Mouse (Mus musculus) lung, postnatal 0 days (tissue): ENCODE data around the gene Tarbp1. TPM values are rescaled to one million over a fixed set of nuclear protein-coding genes. Genes with fewer than 3 reads are reported as not detected.
"Not testable (repeated sequence)": the region's sequence is repeated elsewhere in the genome, so short reads cannot be mapped to it uniquely, and the experiment has no call there.

Experiments used
- ATAC-seq: fragments of 200-750 bp; cut with Nextera tagmentation; 2 replicates; pipeline ENCODE4 v1.8.0; 2017; ENCODE audit warnings: moderate library complexity
- DNase-seq: peaks from one replicate; pipeline ENCODE4 v3.0.0-alpha.2; 2016; ENCODE audit warnings: low spot score
- H3K27ac ChIP-seq: fragments of 300-500 bp; sonication (generic); 2 replicates; pipeline ENCODE4 v1.5.1; 2014; ENCODE audit warnings: antibody characterized with exemption, mild to moderate bottlenecking, low read length, mixed read lengths
- H3K27me3 ChIP-seq: fragments of 300-500 bp; sonication (generic); replicated peaks from 2 replicates; pipeline ENCODE4 v1.6.1; 2014; ENCODE audit warnings: low read length, mixed read lengths; ENCODE audit not compliant: insufficient read depth
- H3K36me3 ChIP-seq: fragments of 300-500 bp; sonication (generic); 2 replicates; pipeline ENCODE4 v1.6.1; 2014; ENCODE audit warnings: low read length, mixed read lengths; ENCODE audit not compliant: insufficient read depth
- H3K4me1 ChIP-seq: fragments of 300-500 bp; sonication (generic); 2 replicates; pipeline ENCODE4 v1.6.1; 2014; ENCODE audit warnings: antibody characterized with exemption, low read depth, low read length, mixed read lengths; ENCODE audit not compliant: insufficient read depth
- H3K4me2 ChIP-seq: fragments of 300-500 bp; sonication (generic); replicated peaks from 2 replicates; pipeline ENCODE4 v1.6.1; 2014; ENCODE audit warnings: low read depth, mild to moderate bottlenecking, low read length, moderate library complexity, mixed read lengths
- H3K4me3 ChIP-seq: fragments of 300-500 bp; sonication (generic); 2 replicates; pipeline ENCODE4 v1.5.1; 2014; ENCODE audit warnings: low read depth, low read length
- H3K9ac ChIP-seq: fragments of 300-500 bp; sonication (generic); replicated peaks from 2 replicates; pipeline ENCODE4 v1.6.1; 2014; ENCODE audit warnings: low read depth, mild to moderate bottlenecking
- H3K9me3 ChIP-seq: fragments of 300-500 bp; sonication (generic); 2 replicates; pipeline ENCODE4 v1.6.1; 2016; ENCODE audit warnings: low read length, mixed read lengths
- CTCF ChIP-seq: IDR thresholded peaks from 2 replicates; pipeline ENCODE4 v1.5.1; 2016; ENCODE audit warnings: antibody characterized with exemption, mild to moderate bottlenecking
- EP300 ChIP-seq: IDR thresholded peaks from 2 replicates; pipeline ENCODE4 v1.6.1; 2016; ENCODE audit warnings: antibody characterized with exemption, mild to moderate bottlenecking, control low read depth
- WGBS: fragments of 180-500 bp; shearing (Covaris S2); extraction: QIAGEN DNeasy Blood & Tissue Kit; methylation state at CpG from one replicate; pipeline ENCODE4 v1.1.7; 2014; 5-methylcytosine and 5-hydroxymethylcytosine counted together
- polyA plus RNA-seq: library from polyadenylated mRNA; unstranded; fragments of >200 nt; fragmentation: Nextera tagmentation; extraction: Ambion mirVana; gene quantifications from 2 replicates; pipeline ENCODE4 v1.2.1, GENCODE M21; 2015

The Tarbp1 gene
- polyA plus RNA-seq, 1 experiment from 2014 or later, result 1.2 TPM

- ATAC-seq, result no peak
- Histone ChIP-seq H3K27me3 (no peaks in the 10 kb centered on the region), H3K27ac (no peak overlapping the region), H3K4me3 (no peak overlapping the region), H3K36me3 (peaks cover 14% of the 10 kb centered on the region; the same call in 1 of the 2 replicates), H3K4me1 (peaks cover 6% of the 10 kb centered on the region; the same call in 1 of the 2 replicates), H3K4me2 (no peak overlapping the region), H3K9ac (no peak overlapping the region), H3K9me3 (no peaks in the 10 kb centered on the region)
- no peak for DNase-seq
- no peak for TF ChIP-seq CTCF
- TF ChIP-seq EP300, result no peak
- 76% methylated on average over 4 of the region's 4 CpGs for WGBS
These were observed 50.7 kb downstream of the Tarbp1 start for GRCm38 (mm10) chr8:126424163-126424562.

- Histone ChIP-seq H3K4me2 (peak overlapping the region; percentile 76), H3K27me3 (no peaks in the 10 kb centered on the region), H3K4me1 (peaks cover 6% of the 10 kb centered on the region; the same call in 1 of the 2 replicates), H3K36me3 (peaks cover 14% of the 10 kb centered on the region; the same call in 1 of the 2 replicates), H3K4me3 (peak overlapping the region; percentile 67), H3K27ac (peak overlapping the region; percentile 65), H3K9me3 (no peaks in the 10 kb centered on the region), H3K9ac (peak overlapping the region; percentile 63)
- TF ChIP-seq CTCF (no peak), EP300 (no peak)
- 4% methylated on average over 9 of the region's 9 CpGs for WGBS
- DNase-seq, result peak; percentile 62
- peak; percentile 46 for ATAC-seq
These were observed 52.0 kb downstream of the Tarbp1 start for GRCm38 (mm10) chr8:126422920-126423300.

GRCm38 (mm10) chr8:126422174-126422919, 52.5 kb downstream of the Tarbp1 start, which contains the start of gene Coa6:
Gene Coa6 (plus strand): TSS chr8:126422515.
- DNase-seq (peak; percentile 98), ATAC-seq (peak; percentile 99)
- H3K4me1 ChIP-seq, result peaks cover 6% of the 10 kb centered on the region; the same call in 1 of the 2 replicates
- H3K4me3 ChIP-seq, result peak within 1 kb of the TSS; percentile 67
- H3K9me3 ChIP-seq, result no peaks in the 10 kb centered on the region
- H3K36me3 ChIP-seq, result peaks cover 14% of the 10 kb centered on the region; the same call in 1 of the 2 replicates
- peak within 1 kb of the TSS; percentile 63 for H3K9ac ChIP-seq
- H3K27me3 ChIP-seq, result no peaks in the 10 kb centered on the region
- WGBS, result under 1% methylated on average over 60 of the region's 61 CpGs
- H3K4me2 ChIP-seq, result peak within 1 kb of the TSS; percentile 76
- TF ChIP-seq EP300, result no peak; the same call in 1 of the 2 replicates
- TF ChIP-seq CTCF, result no peak
- peak within 1 kb of the TSS; percentile 65 for H3K27ac ChIP-seq

- ATAC-seq, result no peak
These were observed 54.0 kb downstream of the Tarbp1 start for GRCm38 (mm10) chr8:126420834-126421233.

GRCm38 (mm10) chr8:126405030-126405429, 69.8 kb downstream of the Tarbp1 start:
- WGBS, result 65% methylated on average over 4 of the region's 4 CpGs
- Histone ChIP-seq H3K9ac (no peak overlapping the region), H3K4me3 (no peak overlapping the region), H3K27me3 (no peaks in the 10 kb centered on the region), H3K9me3 (no peaks in the 10 kb centered on the region), H3K36me3 (no peaks in the 10 kb centered on the region), H3K4me2 (no peak overlapping the region), H3K4me1 (no peaks in the 10 kb centered on the region), H3K27ac (no peak overlapping the region)
- no peak for DNase-seq
- TF ChIP-seq EP300 (no peak), CTCF (no peak)
- no peak for ATAC-seq

More at GRCm38 (mm10) chr8:126420834-126421233, 54.0 kb downstream of the Tarbp1 start:
- Histone ChIP-seq H3K27ac (no peak overlapping the region), H3K36me3 (peaks cover 2% of the 10 kb centered on the region; the same call in 1 of the 2 replicates), H3K9me3 (no peaks in the 10 kb centered on the region), H3K4me3 (no peak overlapping the region), H3K9ac (no peak overlapping the region), H3K4me1 (peaks cover 6% of the 10 kb centered on the region; the same call in 1 of the 2 replicates), H3K4me2 (no peak overlapping the region), H3K27me3 (no peaks in the 10 kb centered on the region)
- WGBS, result 75% methylated on average over 3 of the region's 3 CpGs
- TF ChIP-seq EP300 (no peak), CTCF (no peak)
- no peak for DNase-seq

- not testable (repeated sequence) for H3K36me3 ChIP-seq, H3K4me1 ChIP-seq, H3K9me3 ChIP-seq, H3K9ac ChIP-seq, ATAC-seq, H3K27ac ChIP-seq, H3K4me2 ChIP-seq, H3K4me3 ChIP-seq, H3K27me3 ChIP-seq
- peak; percentile 22 for DNase-seq
These were observed 70.3 kb downstream of the Tarbp1 start for GRCm38 (mm10) chr8:126404550-126404949.
